Mouse (Mus musculus): ENCODE measurements around the gene Marco. TPM values are rescaled to one million over a fixed set of nuclear protein-coding genes. Genes with fewer than 3 reads are reported as not detected.

Gene Marco
- total RNA-seq, 2 experiments from 2014 or later: not detected

DNA sequence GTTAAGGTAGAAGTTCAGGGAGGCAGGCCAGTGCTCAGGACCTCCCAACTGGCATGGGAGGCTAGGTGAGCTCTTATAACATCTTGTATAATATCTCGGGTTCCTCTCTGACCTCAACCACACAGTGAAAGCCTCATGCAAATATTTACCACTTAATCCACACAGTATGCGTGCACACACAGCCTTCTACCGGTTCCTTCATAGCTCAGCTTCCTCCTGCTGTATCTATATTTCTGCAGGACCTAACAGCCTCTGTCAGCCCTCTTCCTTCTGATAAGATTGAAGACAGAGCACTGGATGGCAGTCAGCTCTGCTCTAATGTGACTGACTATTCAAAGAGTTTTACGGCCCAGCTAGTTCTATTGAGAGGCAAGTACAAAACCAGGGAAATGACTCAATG lies 30.0 kb downstream of the Marco start:
- no peak for DNase-seq (ENCODE audit: low spot score in 2 of 2)
- Histone ChIP-seq H3K27ac (no peak overlapping the region), H3K4me3 (no peak overlapping the region)
- TF ChIP-seq CTCF (conservative IDR thresholded peaks at IDR 0.05): no peak

GRCm38 (mm10) chr1:120468891-120469290 lies 35.9 kb downstream of the Marco start:
- H3K4me3 ChIP-seq: no peak overlapping the region
- no peak overlapping the region for H3K27ac ChIP-seq
- peak; percentile 13 to 61 for DNase-seq (ENCODE audit: low spot score in 2 of 2)
- peak; percentile 76 for TF ChIP-seq CTCF (conservative IDR thresholded peaks at IDR 0.05)

- no peak for DNase-seq (ENCODE audit: low spot score in 2 of 2)
- no peak overlapping the region for H3K4me3 ChIP-seq
- no peak for TF ChIP-seq CTCF (conservative IDR thresholded peaks at IDR 0.05)
- no peak overlapping the region for H3K27ac ChIP-seq
Measured at GRCm38 (mm10) chr1:120467323-120467722, 37.5 kb downstream of the Marco start.

DNA sequence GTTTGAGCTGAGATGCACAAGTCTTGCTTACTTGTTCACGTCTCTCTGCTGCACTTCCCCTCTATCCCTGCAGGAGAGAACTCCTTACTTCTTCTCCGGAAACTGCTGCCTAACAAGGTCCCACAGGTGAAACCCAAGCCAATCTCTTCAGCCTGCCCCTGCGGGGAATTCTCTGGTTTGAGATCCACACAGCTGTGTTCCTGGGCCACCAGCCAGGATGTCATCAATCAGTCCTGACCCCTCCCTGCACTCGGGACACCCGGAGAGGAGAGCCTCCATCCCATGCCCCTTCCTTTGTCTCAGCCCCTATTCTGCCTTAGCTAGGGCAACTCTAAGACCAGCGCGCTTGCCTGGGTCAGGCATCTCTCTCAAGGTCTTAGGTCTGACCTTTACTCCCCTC lies 38.1 kb downstream of the Marco start:
- DNase-seq (ENCODE audit: low spot score in 2 of 2): no peak
- no peak overlapping the region for H3K27ac ChIP-seq
- TF ChIP-seq CTCF (conservative IDR thresholded peaks at IDR 0.05): peak; percentile 20; the same call in 1 of the 2 replicates
- H3K4me3 ChIP-seq: no peak overlapping the region

- no peak overlapping the region for H3K4me3 ChIP-seq
- no peak for DNase-seq (ENCODE audit: low spot score in 2 of 2)
- no peak overlapping the region for H3K27ac ChIP-seq
- TF ChIP-seq CTCF (conservative IDR thresholded peaks at IDR 0.05): no peak
Measured at GRCm38 (mm10) chr1:120459032-120459431, 45.8 kb downstream of the Marco start.

DNA sequence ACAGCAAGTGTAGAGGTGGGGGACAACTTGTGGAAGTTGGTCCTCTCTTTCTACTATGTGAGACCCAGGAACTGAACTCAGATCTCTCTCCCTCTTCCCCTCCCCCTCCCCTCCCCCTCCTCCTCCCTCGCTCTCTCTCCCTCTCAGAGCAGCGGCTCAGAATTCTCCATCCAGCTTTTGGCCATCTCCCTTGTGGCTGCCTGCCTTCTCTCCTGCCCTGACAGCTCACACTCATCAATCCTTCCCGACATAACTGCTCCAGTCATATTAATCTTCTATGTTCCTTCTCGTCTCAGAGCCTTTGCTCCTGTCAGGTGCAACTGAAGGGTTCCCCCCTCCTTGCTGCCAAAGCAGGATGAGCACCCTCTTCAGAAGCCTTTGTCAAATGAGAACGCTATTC lies 46.3 kb downstream of the Marco start:
- no peak for DNase-seq (ENCODE audit: low spot score in 2 of 2)
- TF ChIP-seq CTCF (conservative IDR thresholded peaks at IDR 0.05): no peak
- Histone ChIP-seq H3K4me3 (no peak overlapping the region), H3K27ac (no peak overlapping the region)

DNA sequence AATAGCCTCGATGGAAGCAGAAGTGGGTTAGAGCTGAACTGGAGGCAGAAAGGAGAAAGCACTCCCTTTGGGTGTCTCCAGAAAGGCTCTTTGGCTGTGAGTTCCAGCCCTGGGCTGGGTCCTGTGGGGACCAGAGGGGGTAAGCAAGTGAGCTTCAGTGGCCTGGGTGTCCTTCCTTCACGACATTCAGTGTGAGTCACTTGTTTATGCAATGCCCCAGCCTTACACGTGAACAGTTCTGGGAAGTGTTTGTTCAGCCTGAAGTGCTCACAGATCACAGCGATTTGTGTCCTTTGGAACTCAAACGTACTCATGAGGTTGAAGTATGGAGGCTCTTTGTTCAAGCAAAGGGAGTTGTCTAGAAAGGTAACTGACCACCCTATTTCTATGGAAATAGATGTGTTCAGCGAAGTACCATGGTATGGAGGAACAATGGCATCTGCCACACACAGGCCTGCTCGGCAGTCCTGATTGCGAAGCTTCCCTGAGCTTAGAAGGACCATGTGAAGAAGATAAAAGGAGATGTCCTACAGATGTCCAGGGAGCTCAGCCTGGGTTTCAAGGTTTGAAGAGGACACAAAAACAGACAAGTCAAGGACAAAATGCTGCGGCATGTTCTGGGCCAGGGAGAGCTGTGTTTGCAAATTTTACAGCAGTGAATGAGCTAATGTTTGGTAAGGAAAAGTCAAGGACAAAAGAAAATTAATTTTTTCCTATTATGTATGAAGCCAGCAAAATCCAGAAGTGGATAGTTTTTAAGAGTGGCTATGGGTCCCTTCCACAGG lies 53.1 kb downstream of the Marco start:
- DNase-seq (ENCODE audit: low spot score in 2 of 2): no peak
- Histone ChIP-seq H3K27ac (no peak overlapping the region), H3K4me3 (no peak overlapping the region)
- no peak for TF ChIP-seq CTCF (conservative IDR thresholded peaks at IDR 0.05)

GRCm38 (mm10) chr1:120449662-120450061 lies 55.2 kb downstream of the Marco start:
- peak in 1 of 2 experiments; percentile 4 for DNase-seq (ENCODE audit: low spot score in 2 of 2)
- Histone ChIP-seq H3K4me3 (no peak overlapping the region), H3K27ac (no peak overlapping the region)
- TF ChIP-seq CTCF (conservative IDR thresholded peaks at IDR 0.05): no peak

GRCm38 (mm10) chr1:120443228-120443639 lies 61.6 kb downstream of the Marco start:
- Histone ChIP-seq H3K27ac (no peak overlapping the region), H3K4me3 (no peak overlapping the region)
- DNase-seq (ENCODE audit: low spot score in 2 of 2): no peak
- no peak for TF ChIP-seq CTCF (conservative IDR thresholded peaks at IDR 0.05)

- TF ChIP-seq CTCF (conservative IDR thresholded peaks at IDR 0.05): no peak
- no peak for DNase-seq (ENCODE audit: low spot score in 2 of 2)
- Histone ChIP-seq H3K27ac (no peak overlapping the region), H3K4me3 (no peak overlapping the region)
Measured at GRCm38 (mm10) chr1:120441587-120441986, 63.2 kb downstream of the Marco start.

DNA sequence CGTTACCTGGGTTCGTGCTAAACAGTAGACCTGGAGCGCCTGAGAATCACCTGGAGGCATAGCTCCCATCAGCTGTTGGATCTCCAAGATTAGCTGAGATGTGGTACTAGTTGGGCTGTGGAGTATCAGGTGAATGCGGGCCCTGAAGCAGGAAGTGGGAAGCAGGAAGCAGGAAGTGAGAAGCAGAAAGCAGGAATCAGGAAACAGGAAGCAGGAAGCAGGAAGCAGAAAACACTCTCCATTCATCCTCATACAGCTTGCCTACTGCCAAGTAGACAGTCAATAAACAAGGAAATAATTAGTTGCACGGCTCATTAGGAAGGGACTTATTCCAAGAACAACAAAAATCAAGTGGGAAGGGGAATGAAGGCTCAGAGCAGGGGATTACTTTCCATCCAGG lies 69.2 kb downstream of the Marco start:
- TF ChIP-seq CTCF (conservative IDR thresholded peaks at IDR 0.05): no peak
- Histone ChIP-seq H3K27ac (no peak overlapping the region), H3K4me3 (no peak overlapping the region)
- DNase-seq (ENCODE audit: low spot score in 2 of 2): no peak

- Histone ChIP-seq H3K27ac (no peak overlapping the region), H3K4me3 (no peak overlapping the region)
- DNase-seq (ENCODE audit: low spot score in 2 of 2): no peak
- no peak for TF ChIP-seq CTCF (conservative IDR thresholded peaks at IDR 0.05)
Measured at GRCm38 (mm10) chr1:120430171-120430570, 74.7 kb downstream of the Marco start.

GRCm38 (mm10) chr1:120425587-120425986 lies 79.2 kb downstream of the Marco start:
- no peak overlapping the region for H3K4me3 ChIP-seq
- DNase-seq (ENCODE audit: low spot score in 2 of 2): no peak
- TF ChIP-seq CTCF (conservative IDR thresholded peaks at IDR 0.05): no peak
- no peak overlapping the region for H3K27ac ChIP-seq

Other genes with a start within 250 kb of the Marco start
- gene Steap3, start 232.3 kb downstream of the Marco start, total RNA-seq (2021): 1 to 10 TPM; 6.2 to 6.8 TPM
- 10 to 100 TPM; 86.1 to 94.4 TPM for gene C1ql2, start 164.4 kb downstream of the Marco start, total RNA-seq (2021)
- gene En1, start 97.4 kb upstream of the Marco start, total RNA-seq (2021): not detected

All from layer of hippocampus, adult 2 months (tissue).